ENCODE assay signal across 32 mouse cellular contexts in the genomic region with DNA sequence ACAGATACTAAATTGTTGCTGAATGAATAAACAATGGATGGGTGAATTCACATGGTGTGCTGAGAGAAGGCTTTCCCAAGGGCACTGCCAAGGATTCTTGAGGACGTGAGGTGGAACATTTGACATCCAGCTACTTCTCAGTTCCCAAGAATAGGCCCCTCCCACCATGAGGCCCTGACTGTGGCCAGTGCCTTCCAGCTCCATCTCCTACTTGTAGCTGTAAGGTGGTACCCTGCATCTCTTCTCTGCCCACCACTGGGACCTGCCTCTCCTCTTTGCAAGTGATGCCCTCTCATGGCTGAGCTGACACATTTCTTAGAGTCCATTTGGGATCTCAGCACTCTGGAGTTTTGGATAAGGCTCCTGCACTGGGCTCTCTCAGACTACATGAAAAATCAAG. TPM values are rescaled to one million over a fixed set of nuclear protein-coding genes. Genes with fewer than 3 reads are reported as not detected.
DNase-seq lines count a peak whose midpoint lies in the region; ATAC-seq and TF ChIP-seq lines count a peak whose summit lies in the region.
"Had no signal": no experiment of that assay in that cellular context is flagged by ENCODE, and none has a peak within 500 bp of the region (broad histone marks: within the 10 kb centered on the region; RNA-seq: fewer than 3 reads in every experiment).

No protein-coding gene starts in this region.

- H3K4me3 ChIP-seq in stomach, embryonic 16.5 days (replicated peaks; ENCODE audit: low read length): no peak overlapping the region
- H3K4me3 ChIP-seq in stomach, postnatal 0 days (ENCODE audit: low read depth, low read length): no peak overlapping the region
- H3K4me3 ChIP-seq in forebrain, postnatal 0 days (ENCODE audit: low read depth, low read length): no peak overlapping the region
- H3K4me3 ChIP-seq: embryonic facial prominence, embryonic 12.5 days; embryonic facial prominence, embryonic 15.5 days; hindbrain, embryonic 10.5 days; hindbrain, embryonic 13.5 days; intestine, embryonic 15.5 days had no signal

- no peak overlapping the region for H3K9ac ChIP-seq in stomach, embryonic 16.5 days (ENCODE audit: low read length)
- no peak overlapping the region for H3K9ac ChIP-seq in stomach, postnatal 0 days (ENCODE audit: low read length)
- H3K9ac ChIP-seq in forebrain, postnatal 0 days: no peak overlapping the region
- H3K9ac ChIP-seq: embryonic facial prominence, embryonic 12.5 days; embryonic facial prominence, embryonic 15.5 days; hindbrain, embryonic 13.5 days; intestine, embryonic 15.5 days had no signal

- H3K4me1 ChIP-seq in stomach, embryonic 16.5 days (ENCODE audit: control insufficient read depth, insufficient read depth, low read length): no peaks in the 10 kb centered on the region
- 0 out of 2 replicates have a peak, but pooled peaks cover 2% of the 10 kb centered on the region for H3K4me1 ChIP-seq in stomach, postnatal 0 days (replicated peaks; ENCODE audit: control insufficient read depth, insufficient read depth)
- no peaks in the 10 kb centered on the region; the same call in 1 of the 2 replicates for H3K4me1 ChIP-seq in forebrain, postnatal 0 days (ENCODE audit: insufficient read depth)
- H3K4me1 ChIP-seq: embryonic facial prominence, embryonic 12.5 days; intestine, embryonic 15.5 days had no signal

- H3K36me3 ChIP-seq in stomach, embryonic 16.5 days (ENCODE audit: control insufficient read depth, insufficient read depth, low read length): no peaks in the 10 kb centered on the region
- H3K36me3 ChIP-seq in stomach, postnatal 0 days (ENCODE audit: control insufficient read depth, insufficient read depth, low read length): no peaks in the 10 kb centered on the region
- no peaks in the 10 kb centered on the region for H3K36me3 ChIP-seq in forebrain, postnatal 0 days (ENCODE audit: insufficient read depth)
- H3K36me3 ChIP-seq: embryonic facial prominence, embryonic 12.5 days; embryonic facial prominence, embryonic 15.5 days; hindbrain, embryonic 10.5 days; hindbrain, embryonic 13.5 days; intestine, embryonic 15.5 days had no signal

- no peak overlapping the region for H3K27ac ChIP-seq in stomach, embryonic 16.5 days (ENCODE audit: low read length)
- no peak overlapping the region for H3K27ac ChIP-seq in stomach, postnatal 0 days (replicated peaks)
- no peak overlapping the region for H3K27ac ChIP-seq in forebrain, postnatal 0 days (ENCODE audit: low read depth, low read length)
- H3K27ac ChIP-seq: embryonic facial prominence, embryonic 12.5 days; embryonic facial prominence, embryonic 15.5 days; hindbrain, embryonic 13.5 days; intestine, embryonic 15.5 days had no signal

- 0 out of 2 replicates have a peak, but pooled peaks have one; percentile 22 for ATAC-seq in stomach, embryonic 16.5 days (ENCODE audit: insufficient read depth, low FRiP score)
- no peak for ATAC-seq in stomach, postnatal 0 days (ENCODE audit: low FRiP score, low TSS enrichment)
- no peak for ATAC-seq in forebrain, postnatal 0 days
- ATAC-seq: CD4-positive, CD25-positive, alpha-beta regulatory T cell, adult 4 months; forebrain, embryonic 14.5 days; hindbrain, embryonic 16.5 days; intestine, embryonic 15.5 days had no signal

- 75% methylated on average over 1 of the region's 1 CpGs for WGBS in stomach, embryonic 16.5 days
- 77% methylated on average over 1 of the region's 1 CpGs for whole genome bisulfite sequencing in stomach, postnatal 0 days
- 89% methylated on average over 1 of the region's 1 CpGs for WGBS in forebrain, postnatal 0 days

- no peak for TF ChIP-seq EP300 in stomach, postnatal 0 days (optimal IDR thresholded peaks at IDR 0.05)

- peak; percentile 52 for DNase-seq in cerebellum, adult 9-11 months
- DNase-seq in cerebellum, postnatal 36 days: no peak
- DNase-seq in stomach, postnatal 0 days (ENCODE audit: low spot score): no peak
- DNase-seq in ES-CJ7 (ENCODE audit: low read depth, low spot score): peak; percentile 57
- peak; percentile 50 for DNase-seq in ZHBTc4 (ENCODE audit: low read depth, low spot score)
- no peak for DNase-seq in forebrain, postnatal 0 days
- no peak for DNase-seq in right cerebral cortex, postnatal 14 days
- DNase-seq: adrenal gland, adult 2 months; adrenal gland, postnatal 14 days; cerebellum, adult 11-12 months; gastrocnemius, postnatal 10 days; gastrocnemius, postnatal 36 days; heart, postnatal 36 days; kidney, adult 11 months had no signal

- no peaks in the 10 kb centered on the region for H3K9me3 ChIP-seq in stomach, embryonic 16.5 days (replicated peaks; ENCODE audit: control insufficient read depth, low read length)
- H3K9me3 ChIP-seq in stomach, postnatal 0 days (ENCODE audit: control insufficient read depth, low read length): no peaks in the 10 kb centered on the region
- no peaks in the 10 kb centered on the region for H3K9me3 ChIP-seq in forebrain, postnatal 0 days (ENCODE audit: low read length)
- H3K9me3 ChIP-seq: embryonic facial prominence, embryonic 12.5 days; embryonic facial prominence, embryonic 15.5 days; hindbrain, embryonic 10.5 days; hindbrain, embryonic 13.5 days; intestine, embryonic 15.5 days had no signal

- H3K27me3 ChIP-seq in stomach, embryonic 16.5 days (ENCODE audit: control insufficient read depth, insufficient read depth, low read length): no peaks in the 10 kb centered on the region
- no peaks in the 10 kb centered on the region for H3K27me3 ChIP-seq in stomach, postnatal 0 days (ENCODE audit: control insufficient read depth, insufficient read depth, low read length)
- H3K27me3 ChIP-seq in forebrain, postnatal 0 days (ENCODE audit: insufficient read depth, low read length): no peaks in the 10 kb centered on the region
- H3K27me3 ChIP-seq: embryonic facial prominence, embryonic 12.5 days; embryonic facial prominence, embryonic 15.5 days; hindbrain, embryonic 13.5 days; intestine, embryonic 15.5 days had no signal

- H3K4me2 ChIP-seq in stomach, embryonic 16.5 days (ENCODE audit: low read depth, low read length): no peak overlapping the region
- no peak overlapping the region for H3K4me2 ChIP-seq in stomach, postnatal 0 days (replicated peaks; ENCODE audit: low read depth)
- no peak overlapping the region for H3K4me2 ChIP-seq in forebrain, postnatal 0 days (ENCODE audit: low read depth)
- H3K4me2 ChIP-seq: embryonic facial prominence, embryonic 12.5 days; embryonic facial prominence, embryonic 15.5 days; heart, embryonic 11.5 days; hindbrain, embryonic 13.5 days; intestine, embryonic 15.5 days had no signal

- TF ChIP-seq CTCF in stomach, postnatal 0 days (IDR thresholded peaks at IDR 0.05; ENCODE audit: low read depth): no peak
- no peak for TF ChIP-seq CTCF in forebrain, postnatal 0 days (IDR thresholded peaks at IDR 0.05; ENCODE audit: low read depth)

RNA-seq across cellular contexts. Expression of a gene that starts 56.3 kb away (rescaled TPM):
- polyA plus RNA-seq in stomach, embryonic 16.5 days (2015; fragmentation: Nextera tagmentation; extraction: Ambion mirVana): not detected in 2 replicates
- polyA plus RNA-seq in stomach, postnatal 0 days (2015; fragmentation: Nextera tagmentation; extraction: Ambion mirVana): not detected in 2 replicates
- not detected in 2 replicates for total RNA-seq in forebrain, postnatal 0 days (2014; rRNA removed)
- polyA plus RNA-seq in forebrain, postnatal 0 days (2015; fragmentation: Nextera tagmentation; extraction: Ambion mirVana): not detected in 2 replicates
- total RNA-seq: adrenal gland, adult 2 months; adrenal gland, postnatal 14 days; adrenal gland, postnatal 4 days; common myeloid progenitor, adult 5-6 weeks; gastrocnemius, postnatal 10 days; gastrocnemius, postnatal 36 days; granulocyte monocyte progenitor cell, adult 5-6 weeks; heart, adult 8-10 months; heart, postnatal 36 days had no signal
- polyA plus RNA-seq: adrenal gland, adult 2 months; C2C12; CD4-positive, CD25-positive, alpha-beta regulatory T cell, adult 4 months; embryonic facial prominence, embryonic 12.5 days; embryonic facial prominence, embryonic 15.5 days; forebrain, embryonic 11.5 days; forebrain, embryonic 14.5 days; heart, embryonic 11.5 days; heart, embryonic 14.5 days; heart, postnatal 0 days; hindbrain, embryonic 10.5 days; hindbrain, embryonic 13.5 days; hindbrain, embryonic 16.5 days; intestine, embryonic 15.5 days had no signal

Comparison
In these comparisons a context has a peak if more than half of its experiments do, and no peak if none do; other contexts are left out.
1. DNase-seq: peak in cerebellum, adult 9-11 months (single experiment), ES-CJ7 (single experiment) and ZHBTc4 (single experiment); none in cerebellum, postnatal 36 days (0 of 2), stomach, postnatal 0 days (single experiment), forebrain, postnatal 0 days (single experiment) and right cerebral cortex, postnatal 14 days (single experiment).